Mouse (Mus musculus): ENCODE data around the gene Atg9b.

DNA sequence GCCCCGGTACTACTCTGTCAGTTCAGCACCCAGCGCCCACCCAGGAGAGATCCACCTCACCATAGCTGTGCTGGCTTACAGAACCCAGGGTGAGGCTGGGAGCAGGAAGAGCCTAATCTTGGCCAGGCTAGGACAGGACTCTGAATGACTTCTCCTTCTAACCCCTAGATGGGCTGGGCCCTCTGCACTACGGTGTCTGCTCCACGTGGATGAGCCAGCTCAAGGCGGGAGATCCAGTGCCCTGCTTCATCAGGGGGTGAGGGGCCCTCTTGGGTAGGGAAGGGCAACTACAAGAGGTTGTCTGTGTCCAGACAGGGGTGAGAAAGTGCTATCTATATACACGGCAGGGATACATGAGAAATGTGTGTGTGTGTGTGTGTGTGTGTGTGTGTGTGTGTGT is 10.5 kb downstream of the Atg9b start:
- TF ChIP-seq CTCF (IDR thresholded peaks at IDR 0.05; ENCODE audit: control insufficient read depth, insufficient read depth, low read length) (no peak), POLR2A (IDR thresholded peaks at IDR 0.05; ENCODE audit: borderline replicate concordance, control insufficient read depth, low read depth, low read length) (no peak)

All from bone marrow, adult 2 months (tissue).